Mouse (Mus musculus) urinary bladder, adult 2 months (tissue): ENCODE data around the gene Dyx1c1. TPM values are rescaled to one million over a fixed set of nuclear protein-coding genes. Genes with fewer than 3 reads are reported as not detected.

Experiments
- DNase-seq: peaks from one replicate; pipeline ENCODE4 v3.0.0; 2022; ENCODE audit warnings: low spot score
- polyA plus RNA-seq: library from polyadenylated mRNA; depleted of rRNA; stranded (reverse); fragments of >200 nt; gene quantifications from 2 replicates; pipeline ENCODE4 v1.2.3, GENCODE M21; 2012; rRNA removed

Dyx1c1 gene
- 1.3 TPM in 2 replicates for polyA plus RNA-seq

DNA sequence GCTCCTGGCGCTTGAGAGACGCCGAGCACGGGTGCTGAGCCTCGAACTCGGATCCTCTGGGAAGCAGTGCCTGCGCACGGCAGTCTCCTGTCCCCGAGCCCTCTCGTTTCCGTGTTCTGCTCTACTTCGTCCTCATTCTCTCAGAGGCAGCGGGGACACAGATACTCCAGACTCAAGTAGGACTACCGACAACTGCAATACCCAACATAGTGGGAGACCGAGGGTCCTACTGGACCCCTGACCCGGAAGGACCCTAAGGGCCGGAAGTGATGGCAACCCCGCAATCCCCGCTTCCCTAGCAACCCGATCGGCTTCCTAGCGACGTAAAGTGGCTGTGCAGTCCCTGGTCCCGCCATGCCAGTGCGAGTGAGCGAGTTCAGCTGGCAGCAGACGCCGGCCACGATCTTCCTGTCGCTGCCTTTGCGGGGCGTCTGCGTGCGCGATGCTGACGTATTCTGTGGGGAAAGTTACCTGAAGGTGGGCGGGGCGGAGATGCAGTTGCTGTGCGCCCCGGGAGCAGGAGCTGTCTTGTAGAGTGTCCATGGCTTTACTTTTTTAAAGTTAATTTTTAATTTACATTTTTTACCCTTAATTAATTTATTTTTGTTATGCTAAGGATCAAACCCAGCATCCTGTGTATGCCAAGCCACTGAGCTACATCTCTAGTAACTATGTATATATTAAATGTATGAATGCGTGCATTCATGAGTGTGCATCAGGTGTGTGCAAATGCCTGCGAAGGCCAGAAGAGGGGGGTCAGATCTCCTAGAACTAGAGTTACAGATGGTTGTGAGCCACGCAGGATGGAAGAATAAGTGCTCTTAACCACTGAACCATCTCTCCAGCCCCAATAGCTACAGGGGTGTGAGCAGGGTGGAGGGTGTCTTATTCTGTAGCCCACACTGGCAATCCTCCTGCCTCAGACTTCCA lies at the start of gene Dyx1c1, which contains the start of gene Gm44503:
Dyx1c1 (plus strand) TSS at position 265 of the 930 bp plus-strand sequence.
Gm44503 (plus strand) TSS at position 332 of the 930 bp plus-strand sequence.
- DNase-seq, result peak; percentile 47

DNA sequence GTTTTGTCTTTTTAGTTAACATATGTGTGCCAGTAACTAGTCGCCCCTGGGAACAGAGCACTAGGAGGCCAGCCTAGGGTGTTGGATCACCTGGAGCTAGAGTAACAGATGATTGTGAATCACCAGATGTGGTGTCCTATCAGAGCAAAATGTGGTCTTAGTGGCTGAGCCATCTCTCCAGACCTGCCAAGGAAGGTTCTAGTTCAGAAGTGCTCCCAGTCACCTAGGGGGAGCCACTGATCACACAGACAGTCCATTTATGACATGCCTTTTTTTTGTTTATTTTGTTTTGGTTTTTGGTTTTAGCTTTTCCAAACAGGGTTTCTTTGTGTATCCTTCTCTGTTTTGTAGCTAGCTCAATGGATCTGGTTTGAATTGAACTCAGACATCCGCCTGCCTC lies 47.2 kb upstream of the Dyx1c1 start:
- no peak for DNase-seq

DNA sequence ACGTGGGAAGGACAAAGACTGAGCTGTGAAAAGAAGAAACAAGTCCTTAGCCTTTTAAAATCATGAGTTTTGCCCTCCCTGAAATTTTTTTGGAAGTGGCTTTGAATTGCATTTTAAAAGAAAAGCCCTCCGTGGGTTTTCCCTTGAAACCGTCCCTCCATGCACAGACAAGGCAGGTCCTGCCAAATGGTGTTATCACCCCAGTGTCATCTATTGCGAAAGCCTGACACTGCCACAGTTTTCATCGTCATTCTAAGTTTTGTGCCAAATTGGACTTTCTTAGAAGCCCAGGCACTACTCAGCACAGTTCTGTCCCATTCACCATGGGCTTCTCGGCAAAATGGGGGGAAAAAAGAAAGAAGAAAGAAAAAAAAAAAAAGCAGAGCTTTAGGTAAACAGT lies 45.0 kb upstream of the Dyx1c1 start:
- no peak for DNase-seq

DNA sequence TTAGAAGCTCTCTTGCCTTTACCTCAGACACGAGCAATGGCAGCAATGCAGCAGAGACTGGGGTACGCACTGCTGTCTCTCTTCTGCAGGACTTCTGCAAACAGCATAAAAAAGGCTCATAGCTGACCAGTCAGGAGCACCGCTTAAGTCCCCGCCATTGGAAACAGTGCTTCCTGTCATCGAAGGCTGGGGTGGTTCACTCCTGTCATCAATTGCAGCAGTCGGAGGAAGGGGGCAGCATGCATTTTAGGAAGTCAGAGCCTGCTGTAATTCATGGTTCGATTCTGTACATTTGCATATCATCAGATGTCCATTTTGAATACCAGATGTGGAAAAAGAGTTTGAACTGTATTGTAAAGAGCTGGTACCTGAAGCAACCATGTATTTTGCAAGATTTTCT lies 42.9 kb upstream of the Dyx1c1 start:
- no peak for DNase-seq

DNA sequence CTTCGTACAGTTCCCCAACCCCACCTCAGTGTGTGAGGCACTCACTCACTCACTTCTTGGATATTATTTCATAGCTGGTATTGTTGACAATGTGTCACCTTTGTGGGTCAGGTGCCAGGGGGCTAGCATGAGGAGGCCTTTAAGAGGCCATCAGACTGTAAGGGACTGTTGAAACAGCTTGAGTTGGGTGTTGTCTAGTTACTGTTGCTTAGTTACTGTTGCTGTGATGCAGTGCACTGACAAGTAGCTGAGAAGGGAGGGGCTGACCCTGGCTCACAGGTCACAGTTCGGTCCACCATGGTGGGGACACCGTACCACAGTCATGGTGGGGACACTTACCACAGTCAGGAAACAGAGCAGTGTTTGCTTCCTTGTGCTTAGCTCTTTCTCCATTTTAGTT lies 35.5 kb upstream of the Dyx1c1 start:
- no peak for DNase-seq

DNA sequence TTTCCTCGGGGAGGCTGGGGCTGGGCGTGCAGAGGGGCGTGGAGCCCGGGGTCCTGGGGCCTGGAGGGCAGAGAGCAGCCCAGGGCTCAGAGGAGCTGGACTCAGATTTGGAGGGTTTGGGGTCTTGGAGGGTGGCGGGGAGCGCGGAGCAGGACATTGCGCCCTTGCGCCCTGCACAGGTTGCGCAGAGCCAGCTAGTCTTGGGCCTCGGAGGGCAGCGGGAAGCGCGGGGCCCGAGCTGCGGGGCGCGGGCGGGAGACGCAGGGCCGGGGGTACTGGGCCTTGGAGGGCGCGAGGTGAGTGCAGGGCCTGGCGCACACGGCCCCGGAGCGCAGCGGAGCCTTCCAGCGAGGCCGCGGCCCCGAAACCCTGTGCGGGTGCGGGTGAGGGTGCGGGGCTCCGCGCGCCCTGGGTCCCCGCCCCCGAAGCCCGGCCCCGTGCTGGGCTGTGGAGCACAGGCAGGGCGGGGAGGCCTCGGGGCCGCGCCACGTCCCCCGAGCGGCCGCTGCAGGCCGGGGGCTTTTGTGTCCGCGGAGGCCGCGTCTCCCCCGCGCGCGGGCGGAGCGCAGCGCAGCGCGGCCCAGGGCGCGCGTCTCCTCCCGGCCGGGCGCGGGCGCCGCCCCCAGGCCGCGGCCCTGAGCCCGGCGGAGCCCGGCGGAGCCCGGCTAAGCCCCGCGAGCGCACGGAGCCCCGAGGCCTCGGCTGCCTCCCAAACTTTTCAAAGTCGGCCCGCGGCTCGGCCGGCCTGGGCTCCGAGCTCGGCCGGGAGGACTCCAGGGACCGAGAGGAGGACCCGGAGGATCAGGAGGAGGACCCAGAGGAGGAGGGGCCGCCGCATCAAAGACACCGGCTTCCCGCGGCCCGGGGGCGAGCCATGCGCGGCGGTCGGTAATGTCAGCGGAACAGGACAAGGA lies 33.3 kb upstream of the Dyx1c1 start, which contains the start of gene Pygo1:
Pygo1 (plus strand) TSS at position 625 of the 914 bp plus-strand sequence.
- peak; percentile 30 for DNase-seq

DNA sequence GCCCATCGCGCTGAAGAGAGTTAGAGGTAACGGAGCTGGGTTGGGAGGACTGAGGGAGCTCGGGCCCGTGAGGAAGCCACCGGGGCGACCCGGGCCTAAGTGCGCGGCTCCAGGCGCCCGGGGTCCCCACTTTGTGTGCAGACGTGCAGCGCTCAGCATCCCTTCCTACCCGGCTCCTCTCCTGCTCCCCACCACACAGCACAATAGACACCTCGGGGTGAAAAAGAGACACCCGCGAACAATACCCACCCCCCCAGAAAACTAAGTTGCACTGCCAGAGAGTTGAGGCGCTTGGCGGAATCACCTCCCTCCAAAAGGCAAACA lies 32.7 kb upstream of the Dyx1c1 start:
- no peak for DNase-seq

DNA sequence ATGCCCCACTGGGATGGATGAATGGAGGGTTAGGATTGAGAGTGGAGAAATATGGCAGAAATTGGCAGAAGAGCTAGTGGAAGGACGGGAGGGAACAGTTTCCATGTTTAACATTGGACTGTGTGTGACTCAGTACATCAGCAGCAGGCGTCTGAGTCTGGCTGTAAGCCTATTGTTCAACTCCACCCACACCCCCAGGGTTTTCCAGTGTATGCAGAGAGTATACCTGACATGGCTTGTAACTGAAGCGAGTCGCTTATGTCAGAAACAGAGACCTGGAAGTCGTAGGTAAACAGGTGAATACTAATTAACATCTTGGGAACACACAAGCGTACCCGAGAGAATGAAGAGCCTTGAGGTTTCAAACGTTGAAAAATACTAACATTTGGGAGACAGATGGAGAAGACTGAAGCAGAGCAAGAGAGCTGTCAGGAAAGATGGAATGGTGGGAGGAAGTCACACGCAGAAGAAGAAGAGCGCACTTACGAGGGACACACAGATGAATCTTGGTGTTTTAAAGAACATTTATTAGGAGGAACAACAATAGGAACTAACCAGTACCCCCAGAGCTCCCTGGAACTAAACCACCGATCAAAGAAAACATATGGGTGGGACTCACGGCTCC lies 27.3 kb upstream of the Dyx1c1 start:
- DNase-seq, result no peak

DNA sequence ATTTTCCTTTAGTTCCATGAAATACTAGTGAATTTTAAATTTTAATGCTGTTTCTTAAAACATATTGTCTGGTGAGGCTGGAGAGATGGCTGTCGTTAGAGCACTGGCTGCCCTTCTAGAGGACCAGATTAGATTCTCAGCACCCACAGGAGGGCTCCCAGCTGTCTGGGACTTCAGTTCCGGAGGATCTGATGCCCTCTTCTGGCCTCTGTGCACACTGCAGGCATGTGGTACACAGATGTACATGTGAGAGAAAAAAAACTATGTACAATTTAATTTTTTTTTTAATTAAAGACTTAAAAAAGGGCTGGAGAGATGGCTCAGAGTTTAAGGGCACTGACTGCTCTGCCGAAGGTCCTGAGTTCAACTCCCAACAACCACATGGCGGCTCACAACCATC lies 23.3 kb upstream of the Dyx1c1 start:
- no peak for DNase-seq

DNA sequence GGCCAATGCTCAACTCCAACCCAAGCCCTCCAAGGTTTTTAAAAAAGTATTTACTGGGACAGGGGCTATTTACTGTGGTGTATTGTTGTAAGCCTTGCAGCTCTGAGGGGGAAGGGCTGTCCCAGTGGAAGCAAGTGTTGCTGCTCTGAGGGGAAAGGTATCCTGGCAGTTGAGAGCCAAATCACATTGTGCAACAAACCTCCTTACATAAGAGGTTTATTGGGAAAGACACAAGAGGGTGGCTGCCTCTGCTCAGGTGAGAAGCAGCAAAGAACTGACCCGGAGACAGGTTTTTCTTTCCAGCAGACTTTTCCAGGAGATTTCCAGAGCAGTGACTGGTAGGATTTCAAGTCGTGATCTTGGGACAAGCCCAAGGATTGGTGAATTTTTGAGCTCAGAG lies 22.3 kb upstream of the Dyx1c1 start:
- DNase-seq, result no peak

DNA sequence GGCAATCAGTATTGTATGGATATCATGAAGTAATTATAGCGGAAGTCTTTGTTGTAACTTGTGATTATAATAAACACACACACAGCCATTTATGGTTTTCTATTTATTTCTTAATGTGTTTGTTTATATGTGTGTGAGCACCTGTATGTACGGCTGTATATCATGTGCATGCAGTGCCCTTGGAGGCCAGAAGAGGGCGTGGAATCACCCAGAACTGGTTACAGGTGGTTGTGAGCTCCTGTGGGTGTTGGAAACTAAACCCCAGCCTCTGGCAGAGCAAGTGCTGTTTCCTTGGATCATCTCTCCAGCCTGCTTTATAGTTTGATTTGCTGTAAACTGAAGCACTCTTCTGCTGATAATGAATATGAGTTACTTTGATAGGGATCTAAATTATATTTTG lies 15.2 kb upstream of the Dyx1c1 start:
- no peak for DNase-seq

DNA sequence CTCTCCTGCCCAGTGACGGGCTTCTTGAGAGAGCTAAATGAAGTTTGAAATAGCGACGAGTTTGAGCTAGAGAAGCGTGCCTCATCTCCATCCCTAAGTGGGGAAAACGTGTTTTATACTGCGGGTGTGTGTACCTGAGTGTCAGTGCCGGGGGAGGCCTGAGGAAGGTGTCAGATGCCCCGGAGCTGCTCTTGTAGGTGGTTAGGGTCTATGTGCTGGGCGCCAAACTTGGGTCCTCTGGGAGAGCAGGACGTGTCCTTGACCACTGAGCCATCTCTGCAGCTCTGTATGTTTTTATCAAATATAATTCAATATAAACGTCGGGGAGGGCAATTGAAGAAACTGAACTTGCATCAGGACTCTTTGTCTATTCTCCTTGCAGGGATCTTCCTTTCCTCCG lies 14.3 kb upstream of the Dyx1c1 start:
- DNase-seq, result no peak

DNA sequence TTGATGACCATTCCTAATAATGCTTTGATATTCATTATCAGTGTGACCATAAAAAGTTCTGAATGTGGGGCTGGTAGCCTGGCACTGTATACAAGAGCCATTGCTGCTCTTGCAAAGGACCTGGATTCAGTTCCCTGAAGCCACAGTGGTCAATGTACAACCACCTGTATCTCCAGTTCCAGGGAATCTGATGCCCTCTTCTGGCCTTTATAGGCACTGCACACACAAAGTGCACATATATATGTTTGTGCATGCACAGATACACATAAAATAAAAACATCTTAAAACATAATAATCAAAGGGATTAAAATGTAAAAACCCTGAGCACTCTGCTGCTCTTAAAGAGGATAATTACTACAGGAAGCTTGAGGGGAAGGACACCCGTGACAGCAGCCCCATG lies 11.6 kb upstream of the Dyx1c1 start:
- no peak for DNase-seq

DNA sequence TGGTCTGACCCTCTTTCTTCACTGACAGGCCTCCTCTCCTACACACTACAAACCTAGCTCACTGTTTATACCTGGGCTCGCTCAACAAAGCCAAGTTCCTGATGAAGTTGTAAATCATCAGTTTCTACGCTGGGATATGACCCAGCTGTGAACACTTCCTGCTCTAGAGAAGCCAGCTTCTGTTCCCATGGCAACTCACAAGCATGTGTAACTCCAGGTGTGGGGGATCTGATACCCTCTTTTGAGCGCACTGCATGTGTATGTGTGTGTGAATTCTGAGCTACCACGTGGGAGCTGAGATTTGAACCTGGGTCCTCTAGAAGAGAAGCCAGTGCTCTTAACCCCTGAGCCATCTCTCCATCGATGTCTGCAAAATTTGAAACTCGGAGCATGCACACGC lies 9.0 kb upstream of the Dyx1c1 start:
- DNase-seq, result no peak

DNA sequence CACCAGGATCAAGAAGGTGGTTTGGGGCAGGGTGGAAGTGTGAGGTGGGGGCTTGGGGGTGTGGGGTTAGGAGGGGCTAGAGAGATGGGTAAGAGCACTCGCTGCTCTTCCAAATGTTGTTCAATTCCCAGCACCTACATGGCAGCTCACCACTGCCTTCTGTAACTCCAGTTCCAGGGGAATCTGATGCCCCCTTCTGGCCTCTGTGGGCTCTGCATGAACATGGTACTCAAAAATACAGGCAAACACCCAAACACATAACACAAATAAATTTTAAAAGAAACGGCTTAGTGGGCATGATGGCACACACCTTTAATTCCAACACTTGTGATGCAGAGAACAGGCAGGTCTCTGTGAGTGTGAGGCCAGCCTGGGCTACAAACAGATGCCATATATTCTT lies 3.8 kb upstream of the Dyx1c1 start:
- DNase-seq, result no peak

DNA sequence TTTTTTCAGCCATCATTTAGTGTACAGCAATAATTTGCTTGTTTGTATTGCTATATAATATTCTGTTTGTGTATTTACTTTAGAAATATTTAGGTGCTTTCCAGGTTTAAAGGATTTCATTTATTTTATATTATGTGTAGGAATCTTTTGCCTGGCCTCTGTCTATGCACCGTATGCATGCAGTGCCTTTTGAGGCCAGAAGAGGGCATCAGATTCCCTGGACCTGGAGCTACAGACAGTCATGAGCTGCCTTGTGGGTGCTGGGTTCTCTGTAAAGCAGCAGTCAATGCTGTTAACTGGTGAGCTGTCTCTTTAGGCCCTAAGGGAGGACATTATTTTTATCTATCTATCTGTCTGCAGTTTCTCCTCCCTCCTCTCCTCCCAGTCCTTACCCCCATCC lies 3.0 kb upstream of the Dyx1c1 start:
- no peak for DNase-seq

DNA sequence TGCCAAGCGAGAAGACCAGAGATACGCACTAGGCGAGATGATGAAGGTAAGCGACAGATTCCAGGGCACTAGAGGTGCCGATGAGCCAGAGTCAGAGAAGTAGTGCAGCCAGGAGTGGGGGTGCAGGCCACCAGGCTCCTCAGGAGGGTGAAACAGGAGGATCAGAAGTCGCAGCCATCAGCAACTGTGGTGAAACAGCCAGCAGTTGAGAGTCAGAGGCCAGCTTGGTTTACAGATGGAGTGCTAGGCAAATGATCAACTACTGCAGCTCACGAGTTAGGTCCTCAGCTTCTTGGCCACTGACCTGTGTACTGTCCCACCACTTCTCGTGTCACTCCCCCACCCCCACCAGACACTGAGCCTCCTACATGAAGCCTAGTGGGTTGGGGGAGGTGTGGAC lies 2.8 kb downstream of the Dyx1c1 start:
- no peak for DNase-seq

DNA sequence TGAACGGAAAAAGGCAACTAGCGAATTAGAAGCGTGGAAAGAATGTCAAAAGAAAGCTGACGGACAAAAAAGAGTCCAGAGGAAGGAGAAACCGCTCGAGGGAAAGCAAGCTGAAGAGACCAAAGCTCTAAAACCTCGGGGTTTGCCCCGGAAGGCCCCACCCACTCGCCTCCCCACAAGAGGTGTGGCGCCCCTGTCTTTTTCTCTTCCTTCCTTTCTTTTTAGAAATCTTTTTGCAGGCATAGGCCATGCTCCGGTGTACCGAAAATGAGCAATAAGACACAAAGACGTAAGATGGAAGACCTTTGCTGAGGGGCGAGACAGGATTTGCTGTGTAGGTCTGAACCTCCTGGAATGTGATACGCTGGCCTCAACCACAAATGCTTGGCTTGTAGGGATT lies 3.4 kb downstream of the Dyx1c1 start:
- no peak for DNase-seq

DNA sequence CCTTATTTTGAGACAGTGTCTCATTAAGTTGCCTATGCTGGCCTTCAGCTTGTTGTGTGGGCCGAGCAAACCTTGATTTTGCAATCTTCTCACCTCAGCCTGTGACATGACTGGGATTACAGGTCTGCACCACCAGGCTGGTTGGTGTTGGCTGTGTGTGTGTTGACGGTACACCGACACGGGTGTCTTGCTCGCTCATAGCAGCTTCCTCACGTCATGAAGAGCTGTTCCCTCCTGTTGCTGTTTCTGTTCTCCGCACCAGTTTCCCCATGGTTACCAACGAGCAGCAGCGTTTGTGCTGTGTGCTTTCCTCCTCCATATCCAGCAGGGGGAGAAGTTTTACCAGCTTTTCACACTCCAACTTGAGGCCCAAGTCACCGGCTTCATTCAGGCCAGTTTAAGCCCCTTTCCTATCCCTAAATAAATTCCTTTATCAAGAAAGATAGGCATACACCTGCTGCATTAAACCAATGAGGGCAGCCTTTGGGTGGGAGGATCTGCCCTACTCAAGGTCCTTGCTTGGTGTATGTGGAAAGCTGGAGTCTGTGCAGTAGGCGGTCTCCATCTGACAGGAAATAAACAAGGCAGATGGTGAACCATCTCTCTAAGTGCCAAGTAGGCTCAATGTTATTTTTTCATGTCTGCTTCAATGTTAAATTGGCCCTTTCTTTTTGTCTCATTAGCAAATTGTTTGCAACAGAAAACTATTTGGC lies 9.9 kb downstream of the Dyx1c1 start:
- peak; percentile 21 for DNase-seq

DNA sequence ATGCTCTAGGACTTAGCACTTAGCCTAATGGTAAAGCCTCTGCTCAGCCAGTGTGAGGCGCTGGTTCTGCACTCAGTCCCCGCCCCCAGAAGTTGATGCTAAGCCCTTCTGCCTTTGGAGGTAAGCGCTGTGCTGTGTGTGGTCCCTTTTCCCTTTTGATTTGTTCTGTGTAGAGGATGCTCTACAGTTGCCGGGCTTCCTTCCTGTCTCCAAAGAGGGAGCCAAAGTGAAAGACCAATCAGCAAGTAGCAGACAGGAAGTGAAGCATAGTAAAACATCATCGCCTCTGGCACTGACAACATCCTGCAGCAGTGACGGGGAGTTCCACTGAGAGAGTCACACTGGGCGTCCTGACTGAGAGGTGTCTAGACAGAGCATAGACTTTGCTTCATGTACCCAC lies 11.3 kb downstream of the Dyx1c1 start:
- no peak for DNase-seq

DNA sequence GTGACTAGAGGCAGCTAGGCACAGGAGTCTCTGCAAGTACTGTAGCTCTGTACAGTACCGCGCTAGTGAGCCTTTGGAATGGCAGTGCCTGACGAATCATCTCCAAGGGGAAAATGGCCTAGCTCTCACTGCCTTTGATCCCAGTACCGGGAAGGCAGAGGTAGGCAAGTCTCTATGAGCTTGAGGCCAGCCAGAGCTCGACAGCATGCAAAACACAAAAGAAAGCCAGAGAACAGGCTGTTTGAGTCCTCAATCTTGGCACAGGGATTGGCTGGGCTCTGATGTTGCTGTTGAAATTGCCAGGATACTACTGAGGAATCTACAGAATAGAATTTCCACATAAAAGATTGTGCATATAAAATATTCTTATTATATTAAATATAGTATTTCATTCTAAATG lies 13.8 kb downstream of the Dyx1c1 start:
- no peak for DNase-seq

DNA sequence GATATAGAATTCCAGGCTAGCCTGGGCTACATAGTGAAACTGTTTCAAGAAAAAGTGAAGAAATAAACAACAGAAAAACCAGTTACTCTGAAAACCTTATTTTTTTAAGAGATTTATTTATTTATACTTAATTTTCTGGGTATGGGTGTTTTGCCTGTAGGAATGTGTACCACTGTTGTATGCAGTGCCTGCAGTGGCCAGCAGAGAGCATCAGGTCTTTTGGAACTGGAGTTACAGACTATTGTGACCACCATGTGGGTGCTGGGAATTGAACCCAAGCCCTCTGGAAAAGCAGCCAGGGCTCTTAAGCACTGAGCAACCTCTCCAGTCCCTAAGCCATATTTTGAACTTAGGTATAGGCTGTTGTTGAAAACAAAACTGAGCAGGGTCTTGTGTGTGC lies 14.4 kb downstream of the Dyx1c1 start:
- no peak for DNase-seq
